Mouse (Mus musculus): Measurements from ENCODE around the gene Gm11009. TPM values are rescaled to one million over a fixed set of nuclear protein-coding genes. Genes with fewer than 3 reads are reported as not detected.
"Not testable (repeated sequence)": the region's sequence is repeated elsewhere in the genome, so short reads cannot be mapped to it uniquely, and the experiment has no call there.

Gene Gm11009
- polyA plus RNA-seq (2015; fragmentation: Nextera tagmentation; extraction: Ambion mirVana): not detected in 2 replicates

GRCm38 (mm10) chr2:176319394-176319793 is at the start of gene Gm11009:
Gene Gm11009 (minus strand): TSS chr2:176319494.
- H3K4me2 ChIP-seq; H3K27me3 ChIP-seq (replicated peaks); H3K9me3 ChIP-seq; H3K4me1 ChIP-seq; ATAC-seq (ENCODE audit: insufficient read depth, low FRiP score, low read depth); H3K9ac ChIP-seq; H3K27ac ChIP-seq; H3K36me3 ChIP-seq; H3K4me3 ChIP-seq (replicated peaks): not testable (repeated sequence)
- no CpG with 5 or more reads among the region's 2 CpGs for WGBS

Other genes with a start within 250 kb of the Gm11009 start
- 1.6 TPM in 1 of 2 replicates, not detected in the other for gene Gm2004, start 169.7 kb downstream of the Gm11009 start, polyA plus RNA-seq (2015; fragmentation: Nextera tagmentation; extraction: Ambion mirVana)
- 8.1 and 9.9 TPM in 2 replicates for gene 2210418O10Rik, start 92.9 kb downstream of the Gm11009 start, polyA plus RNA-seq (2015; fragmentation: Nextera tagmentation; extraction: Ambion mirVana)
- gene Gm14435, start 104.1 kb upstream of the Gm11009 start, polyA plus RNA-seq (2015; fragmentation: Nextera tagmentation; extraction: Ambion mirVana): 12.2 and 14.1 TPM in 2 replicates
- 2.0 and 4.1 TPM in 2 replicates for gene Gm14434, start 167.3 kb upstream of the Gm11009 start, polyA plus RNA-seq (2015; fragmentation: Nextera tagmentation; extraction: Ambion mirVana)
- gene Zfp967, start 201.6 kb upstream of the Gm11009 start, polyA plus RNA-seq (2015; fragmentation: Nextera tagmentation; extraction: Ambion mirVana): not detected in 2 replicates

All from stomach, embryonic 15.5 days (tissue).